Comparison of ENCODE assay signal across 30 mouse cellular contexts in the genomic region with DNA sequence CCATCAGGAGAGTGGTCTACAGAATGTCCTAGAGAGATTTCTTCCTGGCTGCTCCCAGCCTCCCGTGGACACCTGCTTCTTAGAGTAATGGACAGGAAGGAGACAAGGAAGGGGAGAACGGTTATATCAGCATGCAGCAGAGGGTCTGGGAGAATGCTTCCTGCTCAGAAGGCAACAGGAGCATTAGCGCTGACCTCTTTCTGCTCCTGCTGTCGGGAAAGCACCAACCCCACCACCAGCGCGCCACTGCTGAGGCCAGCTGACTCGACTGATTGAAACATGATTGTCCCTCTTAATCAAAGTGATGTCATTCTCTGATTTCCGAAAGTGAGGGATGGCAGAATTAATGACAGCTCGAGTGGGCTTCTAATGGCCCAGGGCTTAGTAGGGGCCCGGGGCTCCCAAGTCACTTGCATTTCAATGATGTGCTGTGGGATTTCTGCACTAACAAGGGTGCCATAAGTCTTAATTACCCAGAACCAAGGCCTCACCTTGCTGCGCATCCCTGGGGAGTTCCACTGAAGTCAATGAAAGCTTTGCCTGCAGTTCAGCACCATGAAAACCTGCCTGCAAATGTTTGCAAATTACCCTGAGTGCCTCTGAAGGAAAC. TPM values are rescaled to one million over a fixed set of nuclear protein-coding genes. Genes with fewer than 3 reads are reported as not detected.
DNase-seq lines count a peak whose midpoint lies in the region; ATAC-seq and TF ChIP-seq lines count a peak whose summit lies in the region.
"Had no signal": no experiment of that assay in that cellular context is flagged by ENCODE, and none has a peak within 500 bp of the region (broad histone marks: within the 10 kb centered on the region; RNA-seq: fewer than 3 reads in every experiment).

No protein-coding gene starts in this region.

- DNase-seq in hindbrain, embryonic 11.5 days (ENCODE audit: low spot score): no peak
- no peak for DNase-seq in hindbrain, postnatal 0 days (ENCODE audit: low spot score)
- DNase-seq in neural tube, embryonic 11.5 days (ENCODE audit: low spot score): peak; percentile 38
- no peak for DNase-seq in neural tube, embryonic 10.5 days (ENCODE audit: extremely low spot score, low spot score)
- DNase-seq in layer of hippocampus, adult 9-11 months: no peak
- no peak for DNase-seq in liver
- DNase-seq: adrenal gland, postnatal 10 days; B cell, adult 2 months; cerebellum, adult 18-20 months; cerebellum, postnatal 14 days; kidney, adult 9 months; kidney, postnatal 36 days; left cerebral cortex, postnatal 4 days; lung, postnatal 36 days; right cerebral cortex, postnatal 4 days; thymus, postnatal 25 days had no signal

- no peak overlapping the region for H3K4me2 ChIP-seq in hindbrain, embryonic 11.5 days (replicated peaks; ENCODE audit: low read depth, low read length)
- no peak overlapping the region for H3K4me2 ChIP-seq in hindbrain, postnatal 0 days (ENCODE audit: low read depth, low read length)
- no peak overlapping the region for H3K4me2 ChIP-seq in neural tube, embryonic 11.5 days (ENCODE audit: low read depth)
- no peak overlapping the region for H3K4me2 ChIP-seq in neural tube, embryonic 13.5 days
- H3K4me2 ChIP-seq: embryonic facial prominence, embryonic 12.5 days; forebrain, embryonic 12.5 days; heart, embryonic 11.5 days; limb, embryonic 15.5 days; liver, embryonic 15.5 days; lung, embryonic 15.5 days had no signal

- peak; percentile 23; the same call in 1 of the 2 replicates for ATAC-seq in hindbrain, embryonic 11.5 days (ENCODE audit: low FRiP score)
- no peak for ATAC-seq in hindbrain, postnatal 0 days
- peak; percentile 60; the same call in 1 of the 2 replicates for ATAC-seq in neural tube, embryonic 11.5 days (ENCODE audit: insufficient read depth, low FRiP score, low TSS enrichment)
- ATAC-seq in neural tube, embryonic 13.5 days (ENCODE audit: low read depth): peak; percentile 70
- ATAC-seq: activated CD4-positive, CD25-positive, alpha-beta regulatory T cell, adult 4 months; intestine, embryonic 16.5 days had no signal

- no peak overlapping the region for H3K9ac ChIP-seq in hindbrain, embryonic 11.5 days (ENCODE audit: low read depth, low read length)
- no peak overlapping the region for H3K9ac ChIP-seq in hindbrain, postnatal 0 days (replicated peaks; ENCODE audit: low read length)
- H3K9ac ChIP-seq in neural tube, embryonic 11.5 days (ENCODE audit: low read length): no peak overlapping the region
- no peak overlapping the region for H3K9ac ChIP-seq in neural tube, embryonic 13.5 days
- H3K9ac ChIP-seq: embryonic facial prominence, embryonic 12.5 days; forebrain, embryonic 12.5 days; limb, embryonic 15.5 days; liver, embryonic 15.5 days; lung, embryonic 15.5 days had no signal

- H3K4me1 ChIP-seq in hindbrain, embryonic 11.5 days (replicated peaks; ENCODE audit: control insufficient read depth, insufficient read depth, low read length): no peaks in the 10 kb centered on the region; the same call in 1 of the 2 replicates
- H3K4me1 ChIP-seq in hindbrain, postnatal 0 days (ENCODE audit: insufficient read depth, low read length): no peaks in the 10 kb centered on the region
- 0 out of 2 replicates have a peak, but pooled peaks cover 2% of the 10 kb centered on the region for H3K4me1 ChIP-seq in neural tube, embryonic 11.5 days (ENCODE audit: control insufficient read depth, insufficient read depth, low read length)
- peaks cover 24% of the 10 kb centered on the region for H3K4me1 ChIP-seq in neural tube, embryonic 13.5 days (replicated peaks)
- H3K4me1 ChIP-seq: liver, embryonic 15.5 days; megakaryocyte, embryonic 14.5 days had no signal

- no peaks in the 10 kb centered on the region for H3K9me3 ChIP-seq in hindbrain, embryonic 11.5 days (ENCODE audit: control insufficient read depth, low read length)
- no peaks in the 10 kb centered on the region for H3K9me3 ChIP-seq in hindbrain, postnatal 0 days (ENCODE audit: low read length)
- H3K9me3 ChIP-seq in neural tube, embryonic 11.5 days (ENCODE audit: control insufficient read depth, low read length): no peaks in the 10 kb centered on the region
- no peaks in the 10 kb centered on the region for H3K9me3 ChIP-seq in neural tube, embryonic 13.5 days
- H3K9me3 ChIP-seq: embryonic facial prominence, embryonic 12.5 days; forebrain, embryonic 12.5 days; G1E; limb, embryonic 15.5 days; liver, embryonic 15.5 days; lung, embryonic 15.5 days; megakaryocyte, embryonic 14.5 days had no signal

- H3K4me3 ChIP-seq in hindbrain, embryonic 11.5 days (ENCODE audit: low read depth, low read length): no peak overlapping the region
- H3K4me3 ChIP-seq in hindbrain, postnatal 0 days (ENCODE audit: low read length): no peak overlapping the region
- no peak overlapping the region for H3K4me3 ChIP-seq in neural tube, embryonic 11.5 days (ENCODE audit: low read depth, low read length)
- H3K4me3 ChIP-seq in neural tube, embryonic 13.5 days: no peak overlapping the region
- H3K4me3 ChIP-seq: embryonic facial prominence, embryonic 12.5 days; erythroblast, embryonic 14.5 days; forebrain, embryonic 12.5 days; left cerebral cortex, adult 2 months; limb, embryonic 15.5 days; liver, embryonic 15.5 days; lung, embryonic 15.5 days; megakaryocyte, embryonic 14.5 days had no signal

- 45% methylated on average over 11 of the region's 11 CpGs for WGBS in hindbrain, embryonic 11.5 days
- WGBS in hindbrain, postnatal 0 days: 53% methylated on average over 11 of the region's 11 CpGs
- WGBS in neural tube, embryonic 11.5 days: 26% methylated on average over 11 of the region's 11 CpGs
- WGBS in neural tube, embryonic 13.5 days: 18% methylated on average over 11 of the region's 11 CpGs

- no peak overlapping the region for H3K27ac ChIP-seq in hindbrain, embryonic 11.5 days (ENCODE audit: low read depth, low read length)
- H3K27ac ChIP-seq in hindbrain, postnatal 0 days: no peak overlapping the region
- H3K27ac ChIP-seq in neural tube, embryonic 11.5 days (ENCODE audit: low read depth, low read length): no peak overlapping the region
- H3K27ac ChIP-seq in neural tube, embryonic 13.5 days (replicated peaks): peak overlapping the region; percentile 30; the same call in 1 of the 2 replicates
- H3K27ac ChIP-seq: embryonic facial prominence, embryonic 12.5 days; left cerebral cortex, adult 2 months; limb, embryonic 15.5 days; liver, embryonic 15.5 days had no signal

- no peaks in the 10 kb centered on the region for H3K27me3 ChIP-seq in hindbrain, embryonic 11.5 days (ENCODE audit: control insufficient read depth, insufficient read depth, low read length)
- H3K27me3 ChIP-seq in hindbrain, postnatal 0 days (ENCODE audit: insufficient read depth, low read length): no peaks in the 10 kb centered on the region
- H3K27me3 ChIP-seq in neural tube, embryonic 11.5 days (ENCODE audit: control insufficient read depth, insufficient read depth, low read length): no peaks in the 10 kb centered on the region
- H3K27me3 ChIP-seq in neural tube, embryonic 13.5 days: no peaks in the 10 kb centered on the region
- H3K27me3 ChIP-seq: CH12.LX; embryonic facial prominence, embryonic 12.5 days; forebrain, embryonic 12.5 days; limb, embryonic 15.5 days; liver, embryonic 15.5 days; lung, embryonic 15.5 days had no signal

- no peaks in the 10 kb centered on the region for H3K36me3 ChIP-seq in hindbrain, embryonic 11.5 days (ENCODE audit: control insufficient read depth, insufficient read depth, low read length)
- no peaks in the 10 kb centered on the region for H3K36me3 ChIP-seq in hindbrain, postnatal 0 days (ENCODE audit: insufficient read depth, low read length)
- no peaks in the 10 kb centered on the region for H3K36me3 ChIP-seq in neural tube, embryonic 11.5 days (ENCODE audit: control insufficient read depth, insufficient read depth, low read length)
- no peaks in the 10 kb centered on the region for H3K36me3 ChIP-seq in neural tube, embryonic 13.5 days
- H3K36me3 ChIP-seq: embryonic facial prominence, embryonic 12.5 days; forebrain, embryonic 12.5 days; G1E; limb, embryonic 15.5 days; liver, embryonic 15.5 days; lung, embryonic 15.5 days had no signal

- TF ChIP-seq CTCF in hindbrain, postnatal 0 days (IDR thresholded peaks at IDR 0.05; ENCODE audit: low read depth): no peak

RNA-seq across cellular contexts. Expression of gene Sel1l3, which starts 26.2 kb away (rescaled TPM):
- 2.7 and 3.7 TPM in 2 replicates for polyA plus RNA-seq in hindbrain, embryonic 11.5 days (2014; fragmentation: Nextera tagmentation; extraction: Ambion mirVana)
- 19.1 and 22.4 TPM in 2 replicates for total RNA-seq in hindbrain, postnatal 0 days (2014; rRNA removed)
- 4.7 and 4.8 TPM in 2 replicates for polyA plus RNA-seq in hindbrain, postnatal 0 days (2015; fragmentation: Nextera tagmentation; extraction: Ambion mirVana)
- 2.9 and 3.4 TPM in 2 replicates for polyA plus RNA-seq in neural tube, embryonic 11.5 days (2014; fragmentation: Nextera tagmentation; extraction: Ambion mirVana)
- polyA plus RNA-seq in neural tube, embryonic 13.5 days (2015; fragmentation: Nextera tagmentation; extraction: Ambion mirVana): 5.8 and 5.9 TPM in 2 replicates
- polyA plus RNA-seq: activated CD4-positive, CD25-positive, alpha-beta regulatory T cell, adult 4 months; erythroblast, embryonic 14.5 days; G1E had no signal

RNA-seq across cellular contexts. Expression of gene Smim20, which starts 26.9 kb away (rescaled TPM):
- 66.3 and 69.2 TPM in 2 replicates for polyA plus RNA-seq in hindbrain, embryonic 11.5 days (2014; fragmentation: Nextera tagmentation; extraction: Ambion mirVana)
- 42.8 and 57.1 TPM in 2 replicates for total RNA-seq in hindbrain, postnatal 0 days (2014; rRNA removed)
- polyA plus RNA-seq in hindbrain, postnatal 0 days (2015; fragmentation: Nextera tagmentation; extraction: Ambion mirVana): 88.3 and 94.8 TPM in 2 replicates
- 59.5 and 71.8 TPM in 2 replicates for polyA plus RNA-seq in neural tube, embryonic 11.5 days (2014; fragmentation: Nextera tagmentation; extraction: Ambion mirVana)
- 81.1 and 85.5 TPM in 2 replicates for polyA plus RNA-seq in neural tube, embryonic 13.5 days (2015; fragmentation: Nextera tagmentation; extraction: Ambion mirVana)
